Mouse (Mus musculus) thymus, adult 2 months (tissue): ENCODE measurements around the gene Psma5.

Experiments
- CTCF ChIP-seq: fragments of 200-500 bp; IDR thresholded peaks from 2 replicates; pipeline ENCODE4 v1.5.1; 2012; ENCODE audit warnings: mild to moderate bottlenecking, control low read depth, low read length, moderate library complexity, borderline replicate concordance; ENCODE audit not compliant: control insufficient read depth, poor library complexity, insufficient read depth; ENCODE audit errors: extremely low read depth
- POLR2A ChIP-seq: fragments of 200-500 bp; IDR thresholded peaks from 2 replicates; pipeline ENCODE4 v1.6.1; 2012; ENCODE audit warnings: mild to moderate bottlenecking, low read length, control low read depth, moderate library complexity; ENCODE audit not compliant: control insufficient read depth, poor library complexity, insufficient read depth; ENCODE audit errors: extremely low read depth

DNA sequence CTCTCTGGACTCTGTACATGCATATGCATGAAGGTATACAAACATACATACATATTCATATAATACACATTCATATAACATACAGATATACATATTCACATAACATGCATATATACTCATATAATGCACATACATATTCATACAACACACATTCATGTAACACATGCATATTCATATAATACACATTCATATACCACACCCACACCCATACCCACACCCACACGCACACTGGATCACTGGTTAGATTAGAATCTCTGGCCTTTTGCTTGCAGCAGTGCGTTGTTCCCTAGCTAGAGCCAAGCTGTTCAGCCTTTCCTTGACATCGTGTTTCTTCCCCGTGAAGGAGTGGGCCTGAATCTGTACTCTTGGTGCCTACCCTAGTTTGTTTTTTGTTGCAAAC, 48.0 kb downstream of the Psma5 start:
- TF ChIP-seq CTCF (no peak), POLR2A (no peak)
